In genomic region chr12:51969876-51970275, GRCm38 (mm10) we compare ENCODE assay signal across 10 mouse cellular contexts. TPM values are rescaled to one million over a fixed set of nuclear protein-coding genes. Genes with fewer than 3 reads are reported as not detected.
DNase-seq lines count a peak whose midpoint lies in the region; ATAC-seq lines count a peak whose summit lies in the region.
"Had no signal": no experiment of that assay in that cellular context is flagged by ENCODE, and none has a peak within 500 bp of the region (broad histone marks: within the 10 kb centered on the region; RNA-seq: fewer than 3 reads in every experiment).

No protein-coding gene starts in this region.

- peak overlapping the region; percentile 62 for H3K4me2 ChIP-seq in heart, embryonic 15.5 days
- peak overlapping the region; percentile 65 for H3K4me2 ChIP-seq in hindbrain, embryonic 13.5 days
- H3K4me2 ChIP-seq in midbrain, embryonic 14.5 days (ENCODE audit: low read length): peak overlapping the region; percentile 78

- no peaks in the 10 kb centered on the region for H3K9me3 ChIP-seq in heart, embryonic 15.5 days (replicated peaks)
- peaks cover 5% of the 10 kb centered on the region; the same call in 1 of the 2 replicates for H3K9me3 ChIP-seq in hindbrain, embryonic 13.5 days
- H3K9me3 ChIP-seq in midbrain, embryonic 14.5 days (ENCODE audit: control insufficient read depth, low read length): no peaks in the 10 kb centered on the region

- DNase-seq in heart, postnatal 14 days: no peak
- no peak for DNase-seq in midbrain, embryonic 14.5 days
- no peak for DNase-seq in yolk sac, embryonic 10.5 days (ENCODE audit: low spot score)
- DNase-seq in MN1 (ENCODE audit: low spot score): no peak
- DNase-seq in spleen, postnatal 36 days (ENCODE audit: low spot score in 2 of 2): no peak
- DNase-seq: kidney, adult 9 months; thymus, postnatal 4 days had no signal

- peak overlapping the region; percentile 90; the same call in 1 of the 2 replicates for H3K9ac ChIP-seq in heart, embryonic 15.5 days
- 0 out of 2 replicates have a peak overlapping the region, but pooled peaks have one; percentile 2 for H3K9ac ChIP-seq in hindbrain, embryonic 13.5 days
- H3K9ac ChIP-seq in midbrain, embryonic 14.5 days (replicated peaks; ENCODE audit: low read length): no peak overlapping the region

- peak overlapping the region; percentile 91 for H3K4me3 ChIP-seq in heart, embryonic 15.5 days
- peak overlapping the region; percentile 37; the same call in 1 of the 2 replicates for H3K4me3 ChIP-seq in brown adipose tissue, adult 24 weeks (ENCODE audit: insufficient read depth, low read depth, low read length)
- peak overlapping the region; percentile 92 for H3K4me3 ChIP-seq in hindbrain, embryonic 13.5 days
- H3K4me3 ChIP-seq in midbrain, embryonic 14.5 days (replicated peaks; ENCODE audit: low read depth, low read length): peak overlapping the region; percentile 96

- ATAC-seq in heart, embryonic 15.5 days (replicated peaks; ENCODE audit: insufficient number of reproducible peaks, insufficient read depth, low FRiP score, low read depth): no peak
- ATAC-seq in hindbrain, embryonic 13.5 days (ENCODE audit: low FRiP score): no peak
- no peak for ATAC-seq in midbrain, embryonic 14.5 days (ENCODE audit: low FRiP score, low TSS enrichment)

- no peaks in the 10 kb centered on the region for H3K36me3 ChIP-seq in heart, embryonic 15.5 days
- no peaks in the 10 kb centered on the region for H3K36me3 ChIP-seq in hindbrain, embryonic 13.5 days
- H3K36me3 ChIP-seq in midbrain, embryonic 14.5 days (ENCODE audit: control insufficient read depth, insufficient read depth, low read length): no peaks in the 10 kb centered on the region

- WGBS in heart, embryonic 15.5 days: 12% methylated on average over 7 of the region's 7 CpGs
- WGBS in hindbrain, embryonic 13.5 days: 35% methylated on average over 7 of the region's 7 CpGs
- 28% methylated on average over 7 of the region's 7 CpGs for WGBS in midbrain, embryonic 14.5 days

- H3K27me3 ChIP-seq in heart, embryonic 15.5 days: no peaks in the 10 kb centered on the region
- H3K27me3 ChIP-seq in hindbrain, embryonic 13.5 days: 0 out of 2 replicates have a peak, but pooled peaks cover 2% of the 10 kb centered on the region
- no peaks in the 10 kb centered on the region for H3K27me3 ChIP-seq in midbrain, embryonic 14.5 days (ENCODE audit: control insufficient read depth, insufficient read depth, low read length)

- no peak overlapping the region for H3K27ac ChIP-seq in heart, embryonic 15.5 days
- no peak overlapping the region for H3K27ac ChIP-seq in brown adipose tissue, adult 24 weeks (replicated peaks; ENCODE audit: low read depth, low read length)
- H3K27ac ChIP-seq in hindbrain, embryonic 13.5 days: no peak overlapping the region
- H3K27ac ChIP-seq in midbrain, embryonic 14.5 days (replicated peaks; ENCODE audit: low read depth, low read length): no peak overlapping the region

- intact Hi-C loops in heart, postnatal 14 days (cut with DNase I): loop anchor here (2.0 kb wide), 1 partner anchor 33 kb away; no protein-coding TSS in a partner anchor

- H3K4me1 ChIP-seq in heart, embryonic 15.5 days (replicated peaks): peaks cover 12% of the 10 kb centered on the region
- no peaks in the 10 kb centered on the region for H3K4me1 ChIP-seq in brown adipose tissue, adult 24 weeks (ENCODE audit: control insufficient read depth, insufficient read depth, insufficient read length, low read length)
- H3K4me1 ChIP-seq in hindbrain, embryonic 13.5 days (replicated peaks): peaks cover 14% of the 10 kb centered on the region
- peaks cover 3% of the 10 kb centered on the region; the same call in 1 of the 2 replicates for H3K4me1 ChIP-seq in midbrain, embryonic 14.5 days (ENCODE audit: control insufficient read depth, insufficient read depth, low read length)

RNA-seq across cellular contexts. Expression of gene Heatr5a, which starts 1.2 kb away (rescaled TPM):
- polyA plus RNA-seq in heart, embryonic 15.5 days (2015; fragmentation: Nextera tagmentation; extraction: Ambion mirVana): 6.2 and 8.5 TPM in 2 replicates
- total RNA-seq in heart, postnatal 14 days (2021): 10 to 100 TPM; 18.0 to 19.8 TPM
- polyA plus RNA-seq in brown adipose tissue, adult 24 weeks (2012; ENCODE audit: insufficient read depth, insufficient read length, missing spikeins): 6.0 and 7.1 TPM in 2 replicates
- polyA plus RNA-seq in hindbrain, embryonic 13.5 days (2015; fragmentation: Nextera tagmentation; extraction: Ambion mirVana): 5.8 and 6.2 TPM in 2 replicates
- 6.0 and 7.6 TPM in 2 replicates for polyA plus RNA-seq in midbrain, embryonic 14.5 days (2014; fragmentation: Nextera tagmentation; extraction: Ambion mirVana)

RNA-seq across cellular contexts. Expression of gene Dtd2, which starts 36.4 kb away (rescaled TPM):
- 14.2 and 15.3 TPM in 2 replicates for polyA plus RNA-seq in heart, embryonic 15.5 days (2015; fragmentation: Nextera tagmentation; extraction: Ambion mirVana)
- total RNA-seq in heart, postnatal 14 days (2021): 1 to 10 TPM; 5.0 TPM
- 16.7 and 18.2 TPM in 2 replicates for polyA plus RNA-seq in brown adipose tissue, adult 24 weeks (2012; ENCODE audit: insufficient read depth, insufficient read length, missing spikeins)
- 16.5 and 18.5 TPM in 2 replicates for polyA plus RNA-seq in hindbrain, embryonic 13.5 days (2015; fragmentation: Nextera tagmentation; extraction: Ambion mirVana)
- polyA plus RNA-seq in midbrain, embryonic 14.5 days (2014; fragmentation: Nextera tagmentation; extraction: Ambion mirVana): 21.2 and 21.4 TPM in 2 replicates

RNA-seq across cellular contexts. Expression of gene Gpr33, which starts 58.0 kb away (rescaled TPM):
- not detected in 2 replicates for polyA plus RNA-seq in heart, embryonic 15.5 days (2015; fragmentation: Nextera tagmentation; extraction: Ambion mirVana)
- total RNA-seq in heart, postnatal 14 days (2021): not detected
- not detected in 2 replicates for polyA plus RNA-seq in brown adipose tissue, adult 24 weeks (2012; ENCODE audit: insufficient read depth, insufficient read length, missing spikeins)
- not detected in 2 replicates for polyA plus RNA-seq in hindbrain, embryonic 13.5 days (2015; fragmentation: Nextera tagmentation; extraction: Ambion mirVana)
- polyA plus RNA-seq in midbrain, embryonic 14.5 days (2014; fragmentation: Nextera tagmentation; extraction: Ambion mirVana): not detected in 2 replicates

Comparison
In these comparisons a context has a peak if more than half of its experiments do, and no peak if none do; other contexts are left out.
1. H3K4me3 ChIP-seq: peak in every context shown above with its lines; median percentile 96 in midbrain, embryonic 14.5 days; 92 in hindbrain, embryonic 13.5 days; 91 in heart, embryonic 15.5 days; 37 in brown adipose tissue, adult 24 weeks.